Mouse (Mus musculus) layer of hippocampus, postnatal 25 days (tissue): ENCODE results near the gene Pcsk7. TPM values are rescaled to one million over a fixed set of nuclear protein-coding genes. Genes with fewer than 3 reads are reported as not detected.

Experiments
- DNase-seq, 2 experiments: peaks; one replicate each; pipeline ENCODE4 v3.0.0; 2022; ENCODE audit warnings: mixed read lengths in 2 of 2, low spot score in 1 of 2; ENCODE audit errors: extremely low spot score in 1 of 2
- total RNA-seq, 2 experiments: library from RNA; stranded (reverse); gene quantifications; 2 replicates each; pipeline ENCODE4 v1.2.3; 2021

The Pcsk7 gene
- total RNA-seq, result 10 to 100 TPM; 18.0 to 24.7 TPM

DNA sequence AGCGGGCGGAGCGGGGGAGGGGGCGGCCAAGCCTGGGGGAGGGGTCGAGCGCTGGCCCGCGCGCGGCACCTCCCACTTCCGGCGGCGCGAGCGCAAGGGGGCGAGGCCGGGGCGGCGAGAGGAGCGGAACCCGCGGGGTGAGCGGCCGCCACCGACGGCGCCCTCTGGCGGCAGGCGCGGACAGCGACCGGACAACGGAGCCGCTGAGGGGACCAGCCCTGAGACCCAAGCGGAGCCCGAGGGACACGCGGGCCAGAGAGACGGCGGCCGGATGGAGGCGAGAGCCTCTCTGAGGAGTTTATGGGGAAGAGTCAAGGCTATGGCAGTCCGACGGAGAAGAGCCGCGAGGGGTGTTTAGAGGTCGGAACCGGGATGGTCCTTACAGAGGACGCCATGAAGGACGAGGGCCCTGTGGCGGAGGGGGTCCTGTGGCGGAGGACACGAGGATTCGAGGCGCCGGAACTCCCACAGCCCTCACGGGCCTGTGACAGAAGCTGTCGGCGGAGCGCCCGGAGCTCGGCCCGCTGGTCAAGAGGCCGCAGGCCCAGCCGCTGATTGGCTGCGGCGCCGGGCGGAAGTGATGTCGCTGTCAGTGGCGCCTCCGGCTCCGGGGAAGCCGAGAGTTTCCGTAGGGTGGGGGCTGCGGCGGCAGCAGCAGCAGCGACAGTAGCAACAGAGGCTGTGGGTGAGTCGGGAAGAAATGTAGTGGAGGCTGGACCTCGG, at the start of gene Pcsk7, which contains the start of gene Rnf214:
TSS of gene Pcsk7 (plus strand) at position 143 of the 723 bp plus-strand sequence.
TSS of gene Rnf214 (minus strand) at position 557 of the 723 bp plus-strand sequence.
- DNase-seq, result peak; percentile 82 to 83

DNA sequence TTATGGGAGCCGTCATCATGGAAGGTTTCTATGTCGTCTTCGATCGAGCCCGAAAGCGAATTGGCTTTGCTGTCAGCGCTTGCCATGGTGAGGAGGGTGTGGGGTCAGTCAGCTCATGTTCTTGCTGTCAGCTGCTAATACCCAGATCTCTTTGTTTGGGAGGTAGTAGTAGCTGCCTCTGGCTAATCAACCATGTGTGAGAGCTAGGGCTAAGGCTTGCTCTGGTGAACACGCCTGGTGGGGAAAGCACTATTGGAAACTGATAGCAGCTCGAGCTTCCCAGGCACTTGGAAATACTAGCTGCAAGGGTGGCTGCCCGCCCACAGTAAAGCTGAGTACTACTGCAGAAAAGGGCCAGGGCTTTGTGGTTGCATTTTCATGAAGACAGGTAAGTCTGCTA, 46.9 kb upstream of the Pcsk7 start:
- DNase-seq, result no peak

DNA sequence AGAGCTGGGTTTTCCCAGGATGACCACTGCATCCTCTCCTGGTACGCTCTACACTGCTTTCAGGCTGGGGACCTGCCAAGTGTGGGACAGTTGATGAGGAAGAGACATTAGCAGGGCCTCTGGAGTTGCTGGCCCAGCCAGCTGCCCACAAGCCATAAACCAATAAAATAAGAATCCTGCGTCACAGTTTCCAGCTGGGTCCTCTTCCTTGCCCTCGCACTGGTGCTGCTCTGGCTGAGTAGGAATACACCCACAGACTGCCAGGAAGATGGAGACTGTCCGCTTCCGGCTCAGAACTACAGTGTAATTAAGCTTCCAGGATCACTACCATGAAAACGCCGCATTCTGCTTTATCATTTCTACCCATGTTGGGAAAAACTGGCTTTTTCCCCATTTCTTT, 44.5 kb upstream of the Pcsk7 start:
- DNase-seq, result no peak

DNA sequence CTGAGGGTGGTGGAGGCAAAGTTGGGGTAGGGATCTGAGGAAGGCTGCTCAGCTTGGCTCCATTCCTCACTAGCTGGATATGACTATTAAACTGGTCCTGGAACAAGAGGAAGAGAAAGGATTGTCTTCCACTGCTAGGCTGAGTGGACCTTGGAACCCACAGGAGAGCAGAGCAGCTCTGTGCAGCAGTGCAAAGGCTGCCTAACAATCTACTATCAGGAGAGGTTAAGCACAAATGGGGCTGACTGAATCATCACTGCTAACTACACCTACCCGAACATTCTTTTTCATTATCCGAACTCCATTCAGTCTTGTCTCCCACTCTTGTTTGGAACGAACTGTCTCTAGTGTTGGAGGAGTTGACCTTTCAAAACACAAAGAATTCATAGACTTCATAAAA, 37.1 kb upstream of the Pcsk7 start:
- no peak for DNase-seq

DNA sequence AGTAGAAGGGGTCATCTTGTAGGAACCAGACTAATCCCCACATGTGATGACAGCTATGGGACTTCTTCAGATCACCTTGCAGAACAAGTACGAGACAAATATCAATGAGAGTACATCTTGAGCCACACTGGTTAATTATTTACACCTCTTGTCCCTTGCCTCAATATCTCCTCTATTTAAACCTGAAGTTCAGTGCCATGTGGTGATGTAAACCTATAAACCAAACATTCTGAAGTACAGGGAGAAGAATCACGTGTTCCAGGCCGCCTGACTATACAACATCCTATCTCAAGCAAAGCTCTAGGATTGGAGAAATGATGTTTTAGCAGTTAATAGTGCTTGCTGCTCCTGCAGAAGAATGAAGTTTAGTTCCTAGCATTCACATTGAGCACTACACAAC, 36.0 kb upstream of the Pcsk7 start:
- no peak for DNase-seq

DNA sequence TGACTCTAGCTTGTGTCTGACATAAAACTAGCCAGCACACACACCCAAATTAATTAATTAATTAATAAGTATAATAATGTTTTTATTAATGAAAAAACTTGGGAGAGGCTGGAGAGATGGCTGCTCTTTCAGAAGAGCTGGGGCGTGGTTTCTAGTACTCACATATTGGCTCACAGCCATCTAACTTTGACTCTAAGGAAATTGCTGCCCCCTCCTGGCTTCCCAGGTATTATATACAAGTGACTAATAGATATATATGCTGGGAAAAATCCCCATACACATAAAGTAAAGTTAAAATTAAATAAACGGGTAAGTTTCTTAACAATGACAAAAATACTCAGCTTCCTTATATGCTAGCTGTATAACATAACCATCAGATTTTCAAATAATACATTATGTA, 28.4 kb upstream of the Pcsk7 start:
- no peak for DNase-seq

DNA sequence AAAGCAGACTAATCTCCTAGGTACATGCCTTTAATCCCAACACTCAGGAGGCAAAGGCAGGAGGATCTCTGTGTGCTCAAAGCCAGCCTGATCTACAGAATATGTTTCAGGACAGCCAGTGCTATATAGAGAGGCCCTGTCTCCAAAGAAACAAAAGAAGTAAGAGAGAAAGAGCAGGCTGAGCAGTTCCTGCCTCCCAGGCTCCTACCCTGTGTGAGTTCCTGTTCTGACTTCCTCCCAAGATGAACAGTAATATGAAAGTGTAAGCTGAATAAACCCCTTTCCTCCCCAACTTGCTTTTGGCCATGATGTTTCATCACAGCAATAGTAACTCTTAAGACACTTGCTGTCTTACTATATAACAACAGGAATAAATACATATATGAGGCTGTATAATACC, 12.6 kb upstream of the Pcsk7 start:
- DNase-seq, result no peak

DNA sequence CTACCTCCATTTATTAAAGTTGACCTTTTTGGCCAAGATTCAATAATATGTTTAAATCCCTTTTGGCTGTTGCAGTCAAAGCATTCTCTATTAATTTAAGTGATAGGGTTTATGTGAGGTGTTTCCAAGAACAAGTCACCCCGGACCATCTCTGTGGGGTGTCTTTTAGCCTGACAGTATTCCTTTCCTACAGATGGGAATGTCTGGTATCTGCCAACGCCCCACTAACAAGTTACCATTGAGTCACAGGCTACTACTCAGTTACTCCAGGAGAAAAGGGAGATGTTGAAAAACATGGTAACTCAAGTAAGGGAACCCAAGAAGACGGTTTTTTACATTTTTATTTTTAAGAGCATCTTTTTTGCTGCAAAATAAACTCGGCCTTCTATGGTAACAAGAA, 1.1 kb upstream of the Pcsk7 start:
- DNase-seq, result no peak

DNA sequence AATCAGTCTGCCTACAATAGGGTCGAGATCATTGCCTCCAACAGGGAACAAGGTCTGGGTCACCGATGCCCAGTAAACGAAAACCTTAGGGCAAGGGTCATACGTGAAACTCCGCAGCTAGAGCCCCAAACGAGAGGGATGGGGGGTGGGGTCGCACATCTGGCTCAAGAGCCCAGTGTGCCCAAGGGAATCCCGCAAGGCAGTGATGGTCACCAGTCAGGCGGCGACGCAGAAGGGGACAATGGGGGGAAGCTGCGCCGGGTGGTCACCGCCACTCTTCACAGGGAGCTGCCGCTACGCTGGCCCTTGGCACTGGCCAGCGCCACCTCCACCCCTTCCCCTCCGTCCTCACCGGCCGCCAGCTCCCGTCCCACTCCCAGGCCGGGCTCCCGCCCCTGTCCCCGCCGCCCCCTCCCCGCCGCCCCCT, 473 bp upstream of the Pcsk7 start:
- no peak for DNase-seq

DNA sequence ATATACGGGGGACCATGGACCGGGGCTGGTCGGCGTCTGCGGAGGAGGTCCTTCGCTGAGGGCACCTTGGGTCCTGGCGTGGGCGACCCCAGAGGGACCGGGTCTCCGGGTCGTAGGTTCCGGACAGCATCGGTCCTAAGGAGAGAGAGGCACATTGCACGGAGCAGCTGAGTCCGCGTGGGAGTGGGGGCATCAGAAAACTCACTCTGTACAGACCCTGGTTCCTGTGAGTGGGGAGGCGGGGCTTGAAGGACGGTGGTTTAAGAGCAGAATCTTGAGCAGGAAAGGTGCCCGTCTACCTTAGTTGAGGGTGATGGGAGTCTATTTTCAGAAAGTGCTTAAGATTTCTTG, 756 bp downstream of the Pcsk7 start:
- DNase-seq, result no peak

DNA sequence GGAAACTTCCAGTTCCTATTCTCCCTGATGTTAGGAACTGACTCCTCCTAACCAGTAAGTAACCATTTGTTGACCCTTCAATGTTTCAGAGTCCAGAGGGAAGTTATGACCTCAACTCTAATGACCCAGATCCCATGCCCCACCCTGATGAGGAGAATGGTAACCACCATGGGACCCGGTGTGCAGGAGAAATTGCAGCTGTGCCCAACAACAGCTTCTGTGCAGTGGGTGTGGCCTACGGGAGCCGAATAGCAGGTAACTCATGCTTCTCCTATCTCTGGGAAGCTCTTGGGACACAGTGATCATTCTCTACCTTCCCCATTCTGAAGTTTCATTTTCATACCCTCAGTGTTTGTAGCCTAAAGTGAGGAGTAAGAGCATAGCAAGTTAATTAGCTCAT, 4.7 kb downstream of the Pcsk7 start:
- DNase-seq, result no peak

DNA sequence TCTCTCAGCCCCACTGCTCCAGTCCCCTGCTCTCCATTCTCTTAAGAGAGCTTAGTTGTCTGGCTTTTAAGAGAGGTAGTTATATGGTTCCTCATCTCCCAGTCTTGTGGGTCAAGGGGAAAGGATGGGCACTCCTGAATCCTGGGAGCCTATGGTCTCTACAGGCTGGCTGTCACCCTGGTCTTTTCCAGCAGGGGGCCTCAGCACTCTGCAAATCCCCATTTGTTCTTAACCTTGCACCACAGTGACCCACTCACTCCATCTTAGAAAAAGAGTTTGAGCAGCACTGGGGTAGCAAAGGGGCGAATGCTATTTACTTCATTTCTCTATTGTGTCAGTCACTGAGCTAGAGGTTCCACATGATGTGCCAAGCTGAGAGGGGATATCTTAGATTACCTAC, 5.4 kb downstream of the Pcsk7 start:
- peak in 1 of 2 experiments; percentile 62 for DNase-seq

DNA sequence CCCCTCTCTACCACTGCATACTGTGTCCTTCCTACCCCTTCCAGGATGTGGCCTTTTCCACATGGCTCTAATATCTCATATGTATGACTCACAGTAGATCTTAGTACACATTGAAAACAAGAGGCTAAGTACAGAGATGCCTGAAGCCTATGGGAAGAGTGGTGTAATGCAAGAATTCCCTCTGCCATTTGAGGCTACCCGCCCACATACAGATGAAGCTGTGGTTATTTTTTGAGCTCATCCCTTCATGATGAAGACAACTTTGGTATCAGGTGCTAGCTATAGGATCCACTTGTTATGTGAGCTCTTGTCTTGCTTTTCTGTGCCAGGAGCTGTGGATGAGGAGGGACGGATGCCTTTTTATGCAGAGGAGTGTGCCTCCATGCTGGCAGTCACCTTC, 9.4 kb downstream of the Pcsk7 start:
- no peak for DNase-seq

DNA sequence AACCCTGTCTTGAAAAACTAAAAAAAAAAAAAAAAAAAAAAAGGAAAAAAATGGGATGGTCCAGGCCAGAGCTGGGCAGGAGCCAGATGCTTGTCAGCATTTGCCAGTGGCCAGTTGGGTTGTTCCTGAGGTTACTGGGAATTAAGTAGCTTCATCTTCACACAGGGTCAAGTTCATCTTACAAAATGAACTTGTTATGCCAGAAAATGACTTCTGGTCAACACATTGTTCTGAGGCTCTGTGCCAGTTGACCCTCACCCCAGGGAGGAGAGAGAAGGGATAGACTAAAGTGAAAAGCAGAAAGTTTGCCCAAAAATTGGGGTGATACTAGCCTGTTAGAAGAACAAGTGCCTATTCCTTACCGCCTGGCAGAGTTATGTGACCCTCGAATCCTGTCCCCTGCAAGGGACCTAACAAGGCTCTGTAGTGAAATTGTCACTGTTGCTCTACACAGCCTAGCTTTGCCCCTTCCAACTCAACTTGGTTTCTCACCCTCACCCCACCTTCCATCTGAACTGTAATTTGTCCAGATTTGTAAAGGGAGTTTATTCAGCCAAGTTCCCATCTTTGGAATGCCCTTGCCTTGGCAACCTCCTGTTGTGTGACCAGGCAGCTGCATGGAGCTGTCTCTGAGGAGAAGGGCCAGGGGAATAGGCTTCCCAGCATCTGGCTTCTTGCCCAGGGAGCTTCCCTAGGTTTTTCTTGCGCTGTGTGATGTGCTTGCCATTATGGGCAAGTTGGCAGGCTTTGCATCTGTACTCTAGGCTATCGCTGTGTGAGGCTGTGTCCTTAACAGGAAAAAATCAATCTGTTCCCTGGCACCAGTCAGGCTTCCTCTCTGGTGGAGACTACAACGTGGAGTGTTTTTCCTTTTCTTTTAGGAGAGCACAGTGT, 11.0 kb downstream of the Pcsk7 start:
- DNase-seq, result peak in 1 of 2 experiments; percentile 43

DNA sequence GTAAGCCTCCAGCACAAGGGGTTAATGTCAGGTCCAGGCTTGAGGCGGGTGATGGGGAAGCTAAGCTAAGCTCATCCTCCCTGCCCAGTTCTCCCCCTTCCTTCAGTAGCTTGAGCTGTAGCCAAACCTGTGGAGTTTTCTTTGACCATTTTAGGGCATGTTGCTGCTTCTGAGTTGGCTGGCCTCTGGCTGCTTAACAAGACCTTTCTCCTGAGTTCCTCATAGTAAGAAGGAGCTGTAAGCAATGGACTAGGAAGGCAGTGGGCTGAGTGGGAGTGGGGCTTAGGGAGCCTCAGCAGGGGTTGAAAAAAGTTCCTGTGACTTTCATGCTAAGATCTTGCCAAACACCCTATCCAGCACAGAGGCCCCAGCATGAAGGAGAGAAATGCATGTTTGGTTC, 13.6 kb downstream of the Pcsk7 start:
- no peak for DNase-seq

DNA sequence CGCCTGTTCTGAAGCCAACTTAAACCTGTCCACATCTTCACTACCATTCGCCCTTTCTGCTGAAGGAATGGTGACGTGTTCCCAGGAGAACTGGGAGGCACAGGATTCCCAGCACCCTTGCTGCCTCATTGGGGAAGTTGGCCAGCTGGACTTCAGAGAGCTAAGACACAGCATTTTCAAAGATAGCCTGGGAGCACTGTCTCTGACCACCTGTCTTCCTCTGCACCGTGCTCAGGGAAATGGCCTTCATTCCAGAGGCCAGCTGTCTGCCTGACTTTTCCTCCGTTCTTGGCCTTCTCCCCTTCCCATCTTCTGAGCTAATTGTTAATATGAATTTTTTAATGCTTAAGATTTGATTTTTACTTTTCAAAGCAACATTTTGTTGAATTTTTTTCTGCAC, 23.0 kb downstream of the Pcsk7 start:
- no peak for DNase-seq

DNA sequence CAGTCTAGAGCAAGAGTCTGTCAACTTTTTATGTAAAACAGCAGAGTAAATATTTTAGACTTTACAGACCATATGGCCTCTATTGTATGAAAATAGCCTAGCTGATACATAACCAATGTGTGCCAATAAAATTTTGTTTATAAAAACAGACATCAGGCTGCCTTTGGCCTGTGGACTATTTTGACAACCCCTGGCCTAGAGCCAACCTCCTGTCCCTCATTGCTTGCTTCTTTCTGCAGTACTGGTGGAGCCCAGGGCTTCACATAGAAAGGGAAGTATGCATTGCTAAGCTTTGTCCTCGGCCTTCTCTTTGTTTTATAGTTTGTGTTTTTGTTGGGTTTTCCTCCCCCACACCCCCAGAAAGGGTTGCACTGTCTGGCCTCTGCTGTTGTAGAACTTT, 25.7 kb downstream of the Pcsk7 start:
- no peak for DNase-seq

DNA sequence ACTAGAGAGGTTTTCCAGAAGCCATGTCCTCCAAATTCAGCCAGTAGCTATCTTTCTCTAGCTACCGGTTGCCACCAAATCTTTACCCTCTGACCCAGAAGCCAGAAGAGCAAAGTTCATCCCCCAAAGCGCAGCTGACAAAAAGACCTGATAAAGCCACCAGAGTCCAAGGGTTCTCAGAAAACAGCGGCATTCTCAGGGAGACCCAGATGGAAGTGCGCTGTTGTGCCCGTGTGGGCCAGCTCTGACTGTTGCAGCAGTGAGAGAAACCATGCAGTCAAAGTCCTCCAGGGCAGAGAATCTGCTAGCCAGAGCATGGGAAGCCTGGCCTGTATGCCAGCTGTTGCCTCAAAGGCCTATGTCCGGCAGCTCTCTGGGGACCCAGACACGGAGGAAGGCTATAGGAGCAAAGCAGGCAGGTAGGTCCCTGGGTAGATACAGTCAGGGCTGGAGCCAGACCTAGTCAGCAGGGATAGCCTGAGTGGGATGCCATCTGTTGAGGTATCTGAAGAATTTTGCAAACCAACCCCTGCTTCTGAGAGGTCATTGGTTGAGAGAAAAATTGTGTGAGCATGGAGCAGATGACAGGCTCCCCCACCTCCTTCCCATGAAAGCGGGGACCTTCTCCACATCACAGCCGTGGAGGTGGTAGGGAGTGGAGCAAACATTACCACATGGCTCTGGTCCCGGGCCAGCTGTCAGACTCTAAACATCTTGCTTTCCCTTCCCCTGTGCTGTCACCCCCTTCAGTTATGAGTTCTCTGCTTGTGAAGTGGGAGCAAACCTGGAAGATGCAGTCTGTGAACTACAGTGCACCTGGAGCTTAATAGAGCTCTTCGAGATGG, 26.5 kb downstream of the Pcsk7 start:
- DNase-seq, result peak in 1 of 2 experiments; percentile 48

DNA sequence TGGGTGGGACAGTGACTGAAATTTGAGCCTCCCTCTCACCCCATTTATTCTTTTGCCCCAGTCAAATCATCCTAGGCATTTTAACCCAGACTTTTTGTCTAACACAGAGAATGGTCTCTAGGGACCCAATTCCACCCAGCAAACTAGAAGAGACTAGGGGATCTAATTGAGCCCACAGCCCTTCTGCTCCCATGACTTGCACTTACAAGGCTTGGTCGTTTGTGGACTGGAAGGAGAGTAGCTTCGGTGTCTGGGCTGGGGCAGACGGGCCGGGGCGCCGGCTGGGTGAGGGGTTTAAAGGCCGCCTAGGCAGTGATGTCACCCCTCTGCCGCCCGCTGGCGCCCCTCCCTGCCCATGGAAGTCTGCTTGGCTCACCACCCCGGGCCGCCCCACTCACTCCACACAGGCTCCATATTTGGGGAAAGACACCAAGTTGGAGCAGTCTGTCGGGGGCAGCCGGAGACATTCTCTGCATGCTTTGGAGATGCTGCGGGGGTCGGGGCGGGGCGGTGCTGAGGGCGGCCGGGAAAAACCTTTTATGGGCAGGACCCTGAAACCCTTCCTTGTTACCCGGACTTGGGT, 29.4 kb downstream of the Pcsk7 start, which contains the start of gene Tagln:
TSS of gene Tagln (minus strand) at position 431 of the 583 bp plus-strand sequence.
- DNase-seq, result no peak

DNA sequence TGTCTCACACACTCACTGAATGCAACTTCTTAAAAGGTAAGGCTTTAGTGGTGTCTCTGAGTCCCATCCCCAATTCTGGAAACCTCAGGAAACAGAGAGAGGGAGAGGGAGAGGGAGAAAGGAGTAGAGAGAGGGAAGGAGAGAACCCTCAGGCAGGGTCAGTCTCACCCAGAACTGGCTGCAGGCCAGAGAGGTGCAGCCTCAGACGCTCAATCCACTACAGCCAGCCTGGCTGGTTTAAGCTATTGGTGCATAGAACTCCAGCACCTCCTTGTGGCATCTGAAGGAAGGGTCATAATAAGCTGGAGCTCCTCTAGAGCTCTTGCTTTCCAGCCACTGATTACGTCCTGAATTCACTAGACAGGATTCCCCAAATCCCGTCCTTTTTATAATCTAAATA, 30.6 kb downstream of the Pcsk7 start:
- peak in 1 of 2 experiments; percentile 47 for DNase-seq
